Mouse (Mus musculus) testis, postnatal 10 days (tissue): ENCODE results near the gene Zdhhc12.
"Not testable (repeated sequence)": the region's sequence is repeated elsewhere in the genome, so short reads cannot be mapped to it uniquely, and the experiment has no call there.

Experiments
- DNase-seq: peaks from one replicate; pipeline ENCODE4 v3.0.0; 2021; ENCODE audit warnings: low spot score

The Zdhhc12 gene

DNA sequence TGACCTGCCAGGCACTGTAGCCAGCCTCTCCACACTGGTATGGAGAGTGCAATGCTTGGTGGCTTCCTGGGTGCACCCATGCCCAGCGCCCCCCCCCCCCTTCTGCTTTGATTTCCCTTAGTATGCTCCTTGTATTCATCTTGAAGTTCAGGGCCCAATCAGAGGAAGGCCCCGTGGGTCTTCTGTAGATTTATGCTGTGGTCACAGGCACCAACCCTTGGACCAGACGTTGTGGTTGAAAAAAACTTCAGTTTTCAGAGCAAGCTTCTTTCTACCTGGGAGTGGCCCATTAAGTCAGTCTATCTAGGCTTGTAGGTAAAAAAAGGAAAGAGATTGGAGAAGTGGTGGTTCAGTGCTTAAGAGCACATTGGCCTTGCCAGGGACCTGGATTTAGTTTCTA is 29.7 kb downstream of the Zdhhc12 start:
- no peak for DNase-seq

DNA sequence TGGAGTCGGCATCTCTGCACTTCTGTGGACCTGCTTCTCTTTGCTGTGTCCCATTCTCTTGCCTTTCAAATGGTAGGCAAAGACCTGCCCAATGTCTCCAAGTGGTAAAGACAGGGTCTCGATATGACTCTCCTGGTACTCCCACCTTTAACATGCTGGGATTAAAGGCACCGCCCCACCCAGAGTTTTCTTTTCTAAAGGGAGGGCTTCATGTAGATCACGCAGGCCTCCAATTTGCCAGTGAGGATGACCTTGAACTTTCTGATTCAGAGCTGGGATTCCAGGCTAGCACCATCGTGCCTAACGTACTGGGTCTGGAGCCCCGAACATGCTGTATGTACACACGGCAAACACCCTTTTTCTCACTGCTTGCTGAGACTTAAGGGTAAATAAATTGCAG is 30.2 kb downstream of the Zdhhc12 start:
- DNase-seq = no peak

DNA sequence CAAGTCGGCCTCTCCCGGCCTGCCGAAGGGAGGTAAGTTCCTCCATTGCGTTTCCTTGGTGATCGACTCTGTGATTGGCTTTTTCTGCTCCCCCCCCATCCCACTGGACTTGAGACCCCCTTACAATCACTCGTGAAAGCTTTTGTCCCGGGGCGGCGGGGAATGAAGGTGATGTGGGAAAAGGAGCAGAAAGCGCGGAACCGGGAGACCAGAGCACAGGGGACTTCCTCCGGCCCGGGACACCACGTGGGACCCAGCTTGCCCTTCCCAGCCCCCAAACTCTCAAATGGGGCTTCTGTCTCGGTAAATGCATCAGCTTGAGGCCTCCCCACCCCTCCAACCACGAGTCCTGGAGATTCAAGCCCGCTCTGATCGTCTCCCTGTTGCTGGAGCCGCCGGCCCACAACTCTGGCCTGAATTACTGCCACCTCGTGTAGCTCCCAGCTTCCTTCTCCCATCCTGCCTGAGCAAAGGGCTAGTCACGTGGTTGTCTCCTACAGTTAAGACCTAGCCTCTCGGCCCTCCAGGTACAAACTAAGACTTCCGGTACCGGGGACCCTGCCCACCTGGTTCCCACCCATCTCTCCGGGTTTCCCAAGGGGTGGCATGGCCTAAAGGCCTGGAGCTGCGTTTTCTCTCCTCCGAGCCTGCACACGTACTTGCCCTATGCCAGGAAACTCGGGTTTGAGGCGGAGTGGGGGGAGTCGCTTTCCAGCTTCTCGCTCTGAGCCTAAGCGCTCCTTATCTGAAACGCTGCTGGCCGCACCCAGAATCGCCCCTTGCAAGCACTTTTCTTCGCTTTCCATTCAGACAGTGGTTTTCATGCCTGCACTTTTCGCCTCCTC is 31.0 kb downstream of the Zdhhc12 start:
- peak; percentile 73 for DNase-seq

DNA sequence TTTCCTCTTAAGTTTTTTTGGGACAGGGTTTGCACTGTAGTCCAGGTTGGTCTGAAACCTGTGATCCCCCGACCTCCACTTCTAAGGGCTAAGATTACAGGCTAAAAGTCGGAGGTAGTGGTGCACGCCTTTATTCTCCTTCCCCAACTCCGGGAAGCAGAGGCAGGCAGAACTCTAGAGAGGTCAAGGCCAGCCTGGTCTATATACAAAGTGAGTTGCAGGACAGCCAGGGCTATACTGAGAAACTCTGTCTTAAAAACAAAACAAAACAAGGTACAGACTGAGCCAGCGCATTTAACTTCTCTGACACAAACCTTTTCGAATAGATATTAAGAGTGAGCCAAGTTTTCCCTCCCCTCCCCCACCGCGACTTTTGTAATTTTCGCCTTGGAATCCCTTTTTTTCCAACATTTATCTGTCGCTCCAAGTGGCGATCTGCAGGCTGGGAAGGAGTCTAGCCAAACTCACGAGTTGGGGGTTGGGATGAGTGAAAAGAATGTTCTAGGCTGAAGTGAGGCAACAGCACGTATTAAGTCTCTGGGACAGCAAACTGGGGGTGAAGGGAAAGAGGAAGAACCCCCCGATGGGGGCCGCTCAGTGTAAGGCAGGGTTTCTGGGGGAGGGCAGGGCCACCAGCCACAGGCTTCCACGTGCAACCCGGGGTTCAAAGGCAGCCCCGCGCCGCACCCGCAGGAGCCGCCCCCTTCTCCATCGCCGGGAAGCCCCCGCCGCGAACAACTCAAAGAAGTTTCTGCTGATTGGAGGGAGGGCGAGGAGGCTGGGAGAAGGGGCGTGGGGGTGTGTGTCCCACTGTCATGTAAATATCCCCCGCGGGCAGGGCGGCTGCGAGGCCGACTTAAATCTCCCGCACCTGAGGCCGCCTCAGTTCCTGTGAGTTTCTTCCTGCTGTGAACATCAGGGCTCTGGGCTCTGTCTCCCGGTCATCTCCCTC is 32.0 kb downstream of the Zdhhc12 start:
- DNase-seq = peak; percentile 81

DNA sequence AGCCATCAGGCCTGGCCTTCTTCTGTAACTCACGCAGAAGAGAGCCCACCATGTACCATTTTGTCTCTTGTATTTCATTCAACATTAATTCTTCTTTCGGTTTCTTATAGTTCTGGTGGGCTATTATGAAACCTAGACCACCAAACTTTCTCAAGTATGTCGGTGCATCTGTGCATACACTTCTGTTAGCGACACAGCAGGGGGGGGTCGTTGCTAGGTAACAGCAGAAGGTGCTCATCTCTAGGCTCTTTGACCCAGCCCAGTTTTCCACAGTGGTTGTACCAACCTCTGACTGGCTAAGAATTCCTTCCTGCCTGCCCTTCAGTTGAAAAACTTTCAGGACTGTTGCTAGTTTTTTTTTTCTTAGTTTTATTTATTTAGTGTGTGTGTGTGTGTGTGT is 35.0 kb downstream of the Zdhhc12 start:
- no peak for DNase-seq

DNA sequence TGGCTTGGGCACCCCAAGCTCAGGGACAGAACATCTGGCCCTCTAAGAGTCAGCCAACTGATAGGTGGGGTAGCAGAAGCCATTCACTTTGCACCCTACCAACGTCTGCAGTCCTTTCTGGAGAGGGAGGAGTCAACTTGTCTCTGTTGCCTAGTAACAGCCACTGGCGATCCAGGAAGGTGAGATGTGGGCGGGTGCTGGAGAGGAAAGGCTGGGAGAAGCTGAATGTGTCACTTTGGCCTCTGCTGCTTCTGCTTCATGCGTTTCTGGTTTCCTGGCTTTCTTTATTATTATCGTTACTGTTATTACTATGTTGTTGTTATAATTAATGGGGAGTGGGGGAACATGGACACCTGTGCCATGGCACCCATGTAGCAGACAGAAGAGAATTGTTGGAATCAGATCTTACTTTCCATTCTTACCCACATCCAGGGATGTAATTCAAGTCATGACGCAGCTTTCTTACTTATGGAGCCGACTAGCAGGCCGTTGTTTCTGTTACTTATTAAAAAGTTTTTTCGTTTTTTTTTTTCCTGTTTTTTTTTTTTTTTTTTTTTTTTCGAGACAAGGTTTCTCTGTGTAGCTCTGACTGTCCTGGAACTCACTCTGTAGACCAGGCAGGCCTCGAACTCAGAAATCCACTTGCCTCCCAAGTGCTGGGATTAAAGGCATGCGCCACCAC is 36.1 kb downstream of the Zdhhc12 start, which contains the start of gene Set:
Set (plus strand) TSS at position 156 of the 682 bp plus-strand sequence.
- DNase-seq = no peak

DNA sequence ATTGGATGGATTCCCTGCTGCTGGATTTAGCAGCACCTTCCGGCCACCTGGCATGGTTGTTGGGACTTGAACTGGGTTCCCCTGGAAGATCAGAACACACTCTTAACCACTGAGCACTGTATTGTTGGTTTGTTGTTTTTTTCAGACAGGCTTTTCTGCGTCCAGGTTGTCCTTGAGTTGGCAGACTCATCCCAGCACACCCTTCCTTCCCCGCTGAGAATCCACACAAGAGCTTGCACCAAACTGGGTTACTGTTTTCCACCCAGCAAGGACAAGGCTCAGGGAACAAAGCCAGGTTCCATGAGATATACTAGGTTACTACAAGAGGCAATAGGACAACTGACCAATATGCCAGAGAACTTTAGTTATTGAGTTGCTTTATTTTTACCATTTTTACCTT is 36.7 kb downstream of the Zdhhc12 start:
- no peak for DNase-seq

DNA sequence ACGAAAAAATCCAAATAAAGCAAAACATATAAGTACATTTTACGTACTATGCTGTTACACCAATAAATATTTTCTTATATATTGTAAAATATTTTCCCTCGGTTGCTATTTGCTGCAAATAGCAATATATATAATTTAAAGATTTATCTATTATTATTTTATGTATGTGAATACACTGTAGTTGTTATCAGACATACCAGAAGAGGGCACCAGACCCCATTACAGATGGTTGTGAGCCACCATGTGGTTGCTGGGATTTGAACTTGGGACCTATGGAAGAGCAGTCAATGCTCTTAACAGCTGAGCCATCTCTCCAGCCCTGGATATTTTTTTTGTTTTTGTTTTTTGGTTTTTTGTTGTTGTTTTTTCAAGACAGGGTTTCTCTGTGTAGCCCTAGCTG is 38.1 kb downstream of the Zdhhc12 start:
- DNase-seq = not testable (repeated sequence)

DNA sequence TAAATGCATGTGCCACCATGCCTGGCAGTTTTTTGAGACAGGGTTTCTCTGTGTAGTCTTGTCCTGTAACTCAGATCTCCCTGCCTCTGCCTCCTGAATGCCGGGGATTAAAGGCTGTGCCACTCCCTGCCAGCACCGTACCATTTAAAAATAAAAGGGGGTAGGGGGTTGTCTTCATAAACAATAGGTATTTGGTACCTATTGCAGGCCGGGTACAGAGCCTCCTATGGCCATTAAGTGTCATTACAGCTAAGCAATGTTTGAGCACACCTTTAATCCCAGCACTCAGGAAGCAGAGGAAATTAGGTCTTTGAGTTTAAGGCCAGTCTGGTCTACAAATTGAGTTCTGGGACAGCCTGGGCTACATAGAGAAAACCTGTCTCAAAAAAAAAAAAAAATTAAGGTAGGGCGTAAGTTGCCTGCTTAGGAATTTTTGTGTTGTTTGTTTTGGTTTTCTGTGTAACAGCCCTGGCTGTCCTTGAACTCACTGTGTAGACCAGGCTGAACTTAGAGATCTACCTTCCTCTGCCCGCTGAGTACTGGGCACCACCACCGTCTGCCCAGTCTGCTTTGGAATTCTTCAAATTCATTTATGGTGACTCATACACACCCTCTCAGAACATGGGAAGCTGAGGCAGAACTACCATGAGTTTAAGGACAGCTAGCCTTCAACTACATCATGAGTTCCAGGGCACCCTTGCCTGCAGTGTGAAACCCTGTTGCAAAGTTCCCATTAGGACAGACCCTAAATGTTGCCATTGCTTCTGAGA is 41.3 kb downstream of the Zdhhc12 start:
- no peak for DNase-seq

DNA sequence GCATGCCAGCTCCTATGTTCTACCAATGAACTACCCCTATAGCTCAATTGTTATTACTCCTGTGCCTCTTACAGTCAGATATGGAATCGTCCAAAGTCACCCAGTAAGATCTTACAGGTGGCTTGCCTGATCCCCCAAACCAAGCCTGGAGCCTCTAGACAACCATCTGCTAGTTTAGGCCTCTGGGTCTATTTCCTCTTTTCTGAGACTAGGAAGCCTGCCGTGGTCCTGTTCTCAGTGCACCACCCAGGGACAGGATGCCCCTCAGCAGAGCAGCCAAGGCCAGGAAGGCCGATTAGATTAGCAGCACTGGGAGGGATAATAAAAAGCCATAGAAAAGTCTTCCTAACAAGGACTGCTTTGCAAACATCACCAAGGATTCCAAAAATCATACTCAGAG is 43.6 kb downstream of the Zdhhc12 start:
- DNase-seq = no peak

DNA sequence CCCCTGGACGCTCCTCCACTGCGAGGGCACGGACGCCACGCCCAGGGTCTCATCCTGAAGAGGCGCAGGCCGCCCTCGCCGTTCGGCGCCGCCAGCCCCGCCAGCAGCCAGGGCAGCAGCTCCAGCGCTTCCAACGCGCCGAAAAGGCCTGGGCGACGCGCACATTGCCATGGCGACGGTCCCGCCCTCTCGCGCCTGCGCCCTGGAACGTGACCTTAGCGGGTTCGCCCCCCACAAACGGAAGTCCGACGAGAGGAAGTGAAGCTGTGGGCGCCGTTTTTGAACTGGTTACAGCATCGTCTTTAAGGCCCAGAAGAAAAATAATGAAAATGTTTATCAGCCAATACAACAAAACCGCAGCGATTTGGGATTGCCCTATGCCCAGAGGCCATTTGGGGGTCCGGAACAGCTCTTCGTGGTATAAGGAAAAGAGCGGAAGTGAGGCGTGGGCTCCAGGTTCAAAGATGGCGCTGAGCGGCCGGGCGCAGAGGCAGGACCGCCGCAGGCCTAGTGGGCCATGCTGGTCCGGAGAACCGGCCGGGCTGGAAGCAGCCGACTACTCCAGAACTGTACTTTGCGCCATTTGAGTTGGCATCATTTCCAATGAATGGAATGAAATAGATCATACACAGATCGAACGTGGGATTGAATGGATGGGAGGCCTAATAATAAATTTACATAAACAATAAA is 44.6 kb downstream of the Zdhhc12 start, which contains the start of gene Wdr34:
Wdr34 (minus strand) TSS at position 183 of the 690 bp plus-strand sequence.
- DNase-seq = peak; percentile 99

DNA sequence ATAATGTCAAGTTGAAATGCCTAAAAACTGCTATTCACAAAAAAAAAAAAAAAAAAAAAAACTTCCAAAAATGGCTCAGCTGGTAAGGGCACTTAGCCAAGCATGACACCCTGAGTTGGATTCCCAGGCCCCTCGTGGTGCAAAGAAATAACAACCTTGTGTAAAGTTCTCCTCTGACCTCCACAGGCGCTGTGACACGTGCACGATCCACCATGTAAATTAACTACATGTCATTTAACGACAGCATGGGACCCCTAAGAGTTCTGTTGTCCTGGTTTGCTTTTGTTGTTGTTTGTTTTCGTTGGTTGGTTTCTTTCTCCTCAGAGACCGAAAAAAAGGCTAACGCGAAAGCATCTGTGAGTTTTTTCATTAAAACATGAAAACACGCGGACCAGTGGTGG is 45.3 kb downstream of the Zdhhc12 start:
- no peak for DNase-seq

DNA sequence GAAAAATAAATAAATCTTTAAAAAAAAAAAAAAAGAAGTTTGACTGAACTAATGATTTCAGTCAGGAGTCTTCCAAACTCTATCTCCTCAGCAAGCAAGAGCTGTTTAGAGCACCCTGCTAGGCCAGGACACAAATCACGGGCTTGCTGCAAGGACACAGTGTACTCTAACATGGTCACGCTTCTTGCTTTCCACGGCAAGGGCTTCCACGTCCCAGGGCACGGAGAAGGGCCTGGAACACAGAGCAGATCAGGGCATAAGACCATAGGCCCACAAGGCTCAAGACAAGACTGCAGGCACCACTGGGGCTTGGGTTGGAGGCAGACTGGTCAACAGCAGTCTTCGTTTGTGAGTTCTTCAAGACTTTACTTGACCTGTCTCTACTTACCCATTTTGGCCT is 46.3 kb downstream of the Zdhhc12 start:
- no peak for DNase-seq

DNA sequence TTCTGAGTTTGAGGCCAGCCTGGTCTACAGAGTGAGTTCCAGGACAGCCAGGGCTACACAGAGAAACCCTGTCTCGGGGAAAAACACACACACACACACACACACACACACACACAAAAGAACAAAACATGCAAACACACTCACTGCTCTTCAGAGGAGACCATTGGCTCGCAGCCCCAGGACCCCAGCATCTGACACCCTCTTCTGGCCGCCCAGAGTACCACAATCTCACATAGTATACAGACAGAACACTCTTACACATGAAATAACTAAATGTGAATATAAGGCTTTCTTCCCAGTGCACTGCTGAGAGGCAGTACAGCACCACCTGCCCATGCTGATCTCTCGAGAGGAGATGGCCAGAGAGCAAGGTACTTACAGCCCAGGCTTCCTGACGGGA is 48.9 kb downstream of the Zdhhc12 start:
- no peak for DNase-seq

DNA sequence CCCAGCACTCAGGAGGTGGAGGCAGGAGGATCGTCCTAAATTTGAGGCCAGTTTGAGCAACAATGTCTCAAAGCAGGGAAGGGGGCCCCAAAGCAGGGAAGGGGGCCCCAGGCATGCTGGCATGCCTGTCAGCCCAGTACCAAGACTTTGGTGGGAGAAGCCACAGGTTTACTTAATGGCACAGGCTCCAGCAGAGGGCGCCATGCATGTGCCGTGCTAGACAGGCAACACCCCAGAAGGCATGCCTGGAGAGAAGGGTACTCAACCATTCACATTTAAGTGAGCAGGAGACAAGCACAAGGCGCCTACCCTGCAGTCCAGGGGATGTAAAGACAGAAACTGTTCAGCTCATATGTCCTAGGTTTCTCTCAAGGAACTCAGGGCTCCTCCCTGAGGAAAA is 51.0 kb downstream of the Zdhhc12 start:
- peak; percentile 93 for DNase-seq
